Comparison of ENCODE assay signal across 8 mouse cellular contexts in the genomic region with DNA sequence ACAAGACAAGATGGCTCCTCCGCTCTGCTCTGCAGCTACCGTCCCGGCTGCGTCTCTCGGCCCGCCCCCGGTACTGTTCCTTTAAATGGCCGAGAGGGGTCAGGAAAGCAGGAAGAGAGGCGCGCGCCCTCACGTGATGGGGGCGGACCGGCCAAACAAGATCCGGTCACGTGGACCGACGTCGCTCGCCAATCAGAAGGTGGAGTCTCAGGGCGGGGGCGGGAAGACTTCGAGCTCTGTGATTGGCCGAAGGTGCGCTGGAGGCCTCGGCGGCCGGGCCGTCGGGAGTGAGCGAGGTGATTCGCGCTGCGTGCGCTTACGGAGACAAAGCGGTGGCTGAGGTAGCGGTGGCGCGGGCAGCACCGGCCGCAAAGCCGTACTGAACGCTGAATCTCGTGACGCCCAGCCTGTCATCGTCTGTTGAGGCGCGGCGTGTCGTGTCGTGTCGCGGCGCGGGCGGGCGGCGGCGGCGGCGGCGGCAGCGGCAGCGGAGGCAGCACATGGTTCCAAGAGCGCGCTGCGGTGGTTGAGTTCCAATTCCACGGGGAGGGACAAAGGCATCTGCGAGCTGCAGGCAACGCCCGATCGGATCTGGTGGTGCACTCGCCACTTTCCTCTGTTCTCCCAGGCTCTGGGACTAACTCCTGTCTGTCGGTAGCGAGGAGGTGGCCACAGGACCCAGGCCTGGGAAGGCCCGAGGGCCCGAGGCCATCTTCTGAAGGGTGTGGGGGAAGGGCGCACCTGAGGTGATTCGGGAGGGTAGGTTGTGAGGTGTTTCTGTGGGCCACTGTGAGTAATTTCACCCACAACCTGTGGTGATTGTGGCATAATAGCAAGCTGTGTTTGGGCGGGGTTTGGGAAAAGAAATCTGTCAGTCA. TPM values are rescaled to one million over a fixed set of nuclear protein-coding genes. Genes with fewer than 3 reads are reported as not detected.
DNase-seq lines count a peak whose midpoint lies in the region; ATAC-seq lines count a peak whose summit lies in the region.

Morc2a (plus strand) TSS at position 228 of the 878 bp plus-strand sequence.

- H3K9me3 ChIP-seq in lung, embryonic 16.5 days (ENCODE audit: control insufficient read depth, low read length) = peaks cover 9% of the 10 kb centered on the region; the same call in 1 of the 2 replicates

- peaks cover 25% of the 10 kb centered on the region for H3K36me3 ChIP-seq in lung, embryonic 16.5 days (ENCODE audit: control insufficient read depth, insufficient read depth, low read length)

- peaks cover 20% of the 10 kb centered on the region for H3K4me1 ChIP-seq in lung, embryonic 16.5 days (replicated peaks; ENCODE audit: control insufficient read depth, insufficient read depth, low read length)

- peak within 1 kb of the TSS; percentile 98 for H3K9ac ChIP-seq in lung, embryonic 16.5 days (ENCODE audit: low read length)

- DNase-seq in MEL-GATA-1-ER (ENCODE audit: extremely low read depth, low read depth) = peak; percentile 77
- DNase-seq in cerebellum, adult 8-10 months = peak; percentile 92
- DNase-seq in forelimb bud, embryonic 11.5 days (ENCODE audit: low read depth, low spot score) = peak; percentile 96
- peak; percentile 95 for DNase-seq in layer of hippocampus, adult 9-10 months (ENCODE audit: low spot score)
- DNase-seq in ovary, postnatal 10 days (ENCODE audit: low spot score) = peak; percentile 89
- peak; percentile 93 to 94 for DNase-seq in thymus, postnatal 10 days (ENCODE audit: low spot score in 2 of 2)

- H3K4me2 ChIP-seq in lung, embryonic 16.5 days (ENCODE audit: low read depth, low read length) = peak within 1 kb of the TSS; percentile 85

- ATAC-seq in hematopoietic stem cell, adult 5-6 weeks (replicated peaks in 1 of 2; ENCODE audit: insufficient read depth in 1 of 2, low FRiP score in 2 of 2, low TSS enrichment in 1 of 2, low read depth in 1 of 2, poor library complexity in 2 of 2, severe bottlenecking in 2 of 2) = peak; percentile 97
- peak; percentile 99 for ATAC-seq in lung, embryonic 16.5 days (ENCODE audit: low read depth)

- peak within 1 kb of the TSS; percentile 93 for H3K27ac ChIP-seq in lung, embryonic 16.5 days (ENCODE audit: low read length)

- no peaks in the 10 kb centered on the region for H3K27me3 ChIP-seq in lung, embryonic 16.5 days (ENCODE audit: control insufficient read depth, insufficient read depth, low read depth, low read length)

- WGBS in lung, embryonic 16.5 days = 1% methylated on average over 81 of the region's 81 CpGs

- H3K4me3 ChIP-seq in lung, embryonic 16.5 days (ENCODE audit: low read length) = peak within 1 kb of the TSS; percentile 93

RNA-seq across cellular contexts. Expression of gene Morc2a, which starts in this region (rescaled TPM):
- total RNA-seq in hematopoietic stem cell, adult 5-6 weeks (2017) = 39.3 and 44.2 TPM in 2 replicates
- 26.5 and 27.0 TPM in 2 replicates for polyA plus RNA-seq in lung, embryonic 16.5 days (2015; fragmentation: Nextera tagmentation; extraction: Ambion mirVana)

Comparison
In these comparisons a context has a peak if more than half of its experiments do, and no peak if none do; other contexts are left out.
1. Peak in every context shown above with its lines: DNase-seq, ATAC-seq, H3K4me3 ChIP-seq and H3K27ac ChIP-seq.